Mouse (Mus musculus) MEL (cell line): Measurements from ENCODE around the gene Hpn. TPM values are rescaled to one million over a fixed set of nuclear protein-coding genes. Genes with fewer than 3 reads are reported as not detected.

ENCODE experiments used
- DNase-seq: peaks from one replicate; pipeline ENCODE4 v3.0.0; 2011; ENCODE audit warnings: low read depth, low spot score
- H3K27ac ChIP-seq: 2 replicates; pipeline ENCODE4 v1.5.1; 2012; ENCODE audit warnings: low read depth, mild to moderate bottlenecking, control low read depth, low read length, moderate library complexity; ENCODE audit not compliant: control insufficient read depth
- H3K27me3 ChIP-seq, 2 experiments: fragments of 150-350 bp in 1 of 2; sonication (generic) in 1 of 2; 2 replicates each; pipeline ENCODE4 v1.6.1; 2012; ENCODE audit warnings: low read length in 2 of 2, mild to moderate bottlenecking in 2 of 2, improper control_type of control experiment in 1 of 2, moderate library complexity in 1 of 2; ENCODE audit not compliant: insufficient read depth in 2 of 2, control insufficient read depth in 1 of 2
- H3K36me3 ChIP-seq, 2 experiments: 2 replicates each; pipeline ENCODE4 v1.6.1; 2012 to 2014; ENCODE audit warnings: low read length in 2 of 2, improper control_type of control experiment in 1 of 2, inconsistent platforms in 1 of 2, mild to moderate bottlenecking in 1 of 2; ENCODE audit not compliant: insufficient read depth in 2 of 2, control insufficient read depth in 1 of 2
- H3K4me1 ChIP-seq, 2 experiments: fragments of 150-350 bp in 1 of 2; sonication (generic) in 1 of 2; 2 replicates each; pipeline ENCODE4 v1.6.1; 2012; ENCODE audit warnings: low read length in 2 of 2, improper control_type of control experiment in 1 of 2, mild to moderate bottlenecking in 1 of 2; ENCODE audit not compliant: insufficient read depth in 2 of 2, control insufficient read depth in 1 of 2
- H3K4me3 ChIP-seq, 2 experiments: fragments of 150-350 bp in 1 of 2; sonication (generic) in 1 of 2; 2 replicates each; pipeline ENCODE4 v1.5.1; 2012; ENCODE audit warnings: low read depth in 2 of 2, low read length in 2 of 2, mild to moderate bottlenecking in 2 of 2, moderate library complexity in 2 of 2, control low read depth in 1 of 2, improper control_type of control experiment in 1 of 2; ENCODE audit not compliant: control insufficient read depth in 1 of 2, insufficient read depth in 1 of 2
- H3K79me2 ChIP-seq: 2 replicates; pipeline ENCODE4 v1.6.1; 2012; ENCODE audit warnings: mild to moderate bottlenecking, low read length, moderate library complexity; ENCODE audit not compliant: control insufficient read depth, poor library complexity, insufficient read depth
- H3K9ac ChIP-seq: 2 replicates; pipeline ENCODE4 v1.6.1; 2012; ENCODE audit warnings: low read depth, mild to moderate bottlenecking, control low read depth, low read length, moderate library complexity; ENCODE audit not compliant: control insufficient read depth, poor library complexity, severe bottlenecking
- H3K9me3 ChIP-seq: fragments of 150-350 bp; sonication (generic); replicated peaks from 2 replicates; pipeline ENCODE4 v1.6.1; 2012; ENCODE audit warnings: mild to moderate bottlenecking, low read length, improper control_type of control experiment, moderate library complexity; ENCODE audit not compliant: insufficient read depth
- CHD1 ChIP-seq: IDR thresholded peaks from 2 replicates; pipeline ENCODE4 v1.6.1; 2012; ENCODE audit warnings: low read depth, mild to moderate bottlenecking, inconsistent platforms, low read length, improper control_type of control experiment
- CHD2 ChIP-seq: IDR thresholded peaks from 2 replicates; pipeline ENCODE4 v1.6.1; 2011; ENCODE audit warnings: low read length, improper control_type of control experiment
- CTCF ChIP-seq, 3 experiments: IDR thresholded peaks in 2 of 3; conservative IDR thresholded peaks in 1 of 3; 2 replicates each; pipeline ENCODE4 v1.5.1; 2011 to 2012; ENCODE audit warnings: low read length in 3 of 3, low read depth in 2 of 3, mild to moderate bottlenecking in 2 of 3, improper control_type of control experiment in 1 of 3, inconsistent platforms in 1 of 3, mixed read lengths in 1 of 3, moderate library complexity in 1 of 3; ENCODE audit not compliant: control insufficient read depth in 1 of 3, insufficient read depth in 1 of 3, poor library complexity in 1 of 3, severe bottlenecking in 1 of 3
- E2F4 ChIP-seq: IDR thresholded peaks from 2 replicates; pipeline ENCODE4 v1.6.1; 2011; ENCODE audit warnings: low read depth, low read length, improper control_type of control experiment, borderline replicate concordance
- ELF1 ChIP-seq: IDR thresholded peaks from 2 replicates; pipeline ENCODE4 v1.6.1; 2014; ENCODE audit warnings: low read depth, mild to moderate bottlenecking, inconsistent platforms, low read length, improper control_type of control experiment, moderate library complexity
- EP300 ChIP-seq, 2 experiments: IDR thresholded peaks; 2 replicates each; pipeline ENCODE4 v1.6.1; 2011; ENCODE audit warnings: improper control_type of control experiment in 2 of 2, low read length in 2 of 2, low read depth in 1 of 2, mild to moderate bottlenecking in 1 of 2
- JUND ChIP-seq: IDR thresholded peaks from 2 replicates; pipeline ENCODE4 v1.6.1; 2011; ENCODE audit warnings: low read depth, mild to moderate bottlenecking, improper control_type of control experiment, low read length
- KAT2A ChIP-seq: conservative IDR thresholded peaks from 2 replicates; pipeline ENCODE4 v1.6.1; 2012; ENCODE audit warnings: low read depth, low read length, improper control_type of control experiment, inconsistent platforms
- MAX ChIP-seq: IDR thresholded peaks from 2 replicates; pipeline ENCODE4 v1.6.1; 2011; ENCODE audit warnings: low read length, improper control_type of control experiment
- MAZ ChIP-seq: IDR thresholded peaks from 2 replicates; pipeline ENCODE4 v1.6.1; 2012; ENCODE audit warnings: low read depth, mild to moderate bottlenecking, inconsistent platforms, low read length, improper control_type of control experiment
- MEF2A ChIP-seq: IDR thresholded peaks from 2 replicates; pipeline ENCODE4 v1.6.1; 2014; ENCODE audit warnings: low read depth, mild to moderate bottlenecking, inconsistent platforms, low read length, improper control_type of control experiment; ENCODE audit not compliant: poor library complexity, insufficient replicate concordance, severe bottlenecking; ENCODE audit errors: extremely low read depth
- MXI1 ChIP-seq: IDR thresholded peaks from 2 replicates; pipeline ENCODE4 v1.6.1; 2011; ENCODE audit warnings: mild to moderate bottlenecking, low read depth, low read length, improper control_type of control experiment
- MYB ChIP-seq: IDR thresholded peaks from 2 replicates; pipeline ENCODE4 v1.6.1; 2011; ENCODE audit warnings: mild to moderate bottlenecking, low read depth, low read length, improper control_type of control experiment
- POLR2A ChIP-seq, 2 experiments: IDR thresholded peaks; 2 replicates each; pipeline ENCODE4 v1.6.1; 2011 to 2012; ENCODE audit warnings: low read length in 2 of 2, mild to moderate bottlenecking in 2 of 2, control low read depth in 1 of 2, improper control_type of control experiment in 1 of 2, low read depth in 1 of 2, moderate library complexity in 1 of 2; ENCODE audit not compliant: control insufficient read depth in 1 of 2, insufficient read depth in 1 of 2, poor library complexity in 1 of 2
- POLR2AphosphoS2 ChIP-seq: IDR thresholded peaks from 2 replicates; pipeline ENCODE4 v1.6.1; 2011; ENCODE audit warnings: low read length, improper control_type of control experiment
- POLR2AphosphoS5 ChIP-seq: IDR thresholded peaks from 2 replicates; pipeline ENCODE4 v1.6.1; 2012; ENCODE audit warnings: low read depth, borderline replicate concordance, mild to moderate bottlenecking, inconsistent platforms, low read length, moderate library complexity, mixed read lengths
- RAD21 ChIP-seq: IDR thresholded peaks from 2 replicates; pipeline ENCODE4 v1.6.1; 2011; ENCODE audit warnings: mild to moderate bottlenecking, low read depth, low read length, improper control_type of control experiment
- RCOR1 ChIP-seq: IDR thresholded peaks from 2 replicates; pipeline ENCODE4 v1.6.1; 2012; ENCODE audit warnings: low read depth, mild to moderate bottlenecking, inconsistent platforms, low read length, improper control_type of control experiment
- SMC3 ChIP-seq: IDR thresholded peaks from 2 replicates; pipeline ENCODE4 v1.6.1; 2011; ENCODE audit warnings: low read depth, low read length, improper control_type of control experiment
- TAL1 ChIP-seq: IDR thresholded peaks from 2 replicates; pipeline ENCODE4 v1.6.1; 2012; ENCODE audit warnings: mild to moderate bottlenecking, inconsistent platforms, low read length, moderate library complexity, mixed read lengths
- USF1 ChIP-seq: IDR thresholded peaks from 2 replicates; pipeline ENCODE4 v1.6.1; 2014; ENCODE audit warnings: low read depth, mild to moderate bottlenecking, inconsistent platforms, low read length, improper control_type of control experiment, moderate library complexity
- USF2 ChIP-seq, 2 experiments: IDR thresholded peaks; 2 replicates each; pipeline ENCODE4 v1.6.1; 2011 to 2012; ENCODE audit warnings: improper control_type of control experiment in 2 of 2, low read length in 2 of 2, borderline replicate concordance in 1 of 2, inconsistent platforms in 1 of 2, low read depth in 1 of 2, mild to moderate bottlenecking in 1 of 2; ENCODE audit not compliant: insufficient read depth in 1 of 2
- ZNF384 ChIP-seq: IDR thresholded peaks from 2 replicates; pipeline ENCODE4 v1.6.1; 2012; ENCODE audit warnings: low read depth, mild to moderate bottlenecking, inconsistent platforms, low read length, improper control_type of control experiment
- polyA plus RNA-seq, 2 experiments: library from polyadenylated mRNA; stranded (reverse) in 1 of 2; unstranded in 1 of 2; fragments of >175 nt in 1 of 2; fragments of >200 nt in 1 of 2; gene quantifications; 2 replicates each; pipeline versions ENCODE4 v1.2.1 to v1.2.4; 2012; ENCODE audit warnings: low replicate concordance in 2 of 2, low read depth in 1 of 2; ENCODE audit not compliant: insufficient read length in 2 of 2, insufficient read depth in 1 of 2, missing spikeins in 1 of 2
- total RNA-seq: library from RNA; depleted of rRNA; stranded (reverse); fragments of 300-350 nt; gene quantifications from 2 replicates; pipeline ENCODE4 v1.2.3, GENCODE M21; 2012

Gene Hpn
- total and polyA plus RNA-seq, 3 experiments: 1.1 to 1.6 TPM; not detected in 1

GRCm38 (mm10) chr7:31074713-31075069 lies 40.4 kb downstream of the Hpn start:
- H3K9ac ChIP-seq: no peak overlapping the region
- no peak overlapping the region for H3K4me3 ChIP-seq
- TF ChIP-seq MAX (no peak), MXI1 (no peak), CHD2 (no peak), POLR2A (IDR thresholded peaks at IDR 0.05; ENCODE audit: control insufficient read depth in 1 of 2, insufficient read depth in 1 of 2, low read depth in 1 of 2, low read length in 2 of 2, poor library complexity in 1 of 2) (no peak), POLR2AphosphoS5 (no peak), JUND (no peak), USF2 (IDR thresholded peaks at IDR 0.05; ENCODE audit: borderline replicate concordance in 1 of 2, insufficient read depth in 1 of 2, low read depth in 1 of 2, low read length in 2 of 2) (no peak)
- no peaks in the 10 kb centered on the region for H3K36me3 ChIP-seq
- H3K27me3 ChIP-seq: no peaks in the 10 kb centered on the region; a peak in 2 of 4 replicates
- no peak overlapping the region for H3K27ac ChIP-seq
- no peaks in the 10 kb centered on the region for H3K4me1 ChIP-seq
- no peak for DNase-seq
- H3K9me3 ChIP-seq: no peaks in the 10 kb centered on the region
- H3K79me2 ChIP-seq: no peaks in the 10 kb centered on the region

- Histone ChIP-seq H3K9ac (no peak overlapping the region), H3K36me3 (no peaks in the 10 kb centered on the region), H3K4me1 (no peaks in the 10 kb centered on the region), H3K4me3 (no peak overlapping the region), H3K27ac (no peak overlapping the region), H3K79me2 (no peaks in the 10 kb centered on the region), H3K9me3 (no peaks in the 10 kb centered on the region)
- TF ChIP-seq CHD2 (no peak), USF1 (no peak), RCOR1 (no peak), MEF2A (no peak), MAX (no peak), MAZ (no peak), POLR2AphosphoS2 (no peak), E2F4 (no peak), MYB (no peak), EP300 (IDR thresholded peaks at IDR 0.05; ENCODE audit: low read depth in 1 of 2, low read length in 2 of 2) (no peak), TAL1 (no peak), ZNF384 (no peak), ELF1 (no peak), KAT2A (no peak), CTCF (IDR thresholded peaks at IDR 0.05 in 2 of 3, conservative IDR thresholded peaks at IDR 0.05 in 1 of 3; ENCODE audit: control insufficient read depth in 1 of 3, insufficient read depth in 1 of 3, low read depth in 2 of 3, low read length in 3 of 3, poor library complexity in 1 of 3, severe bottlenecking in 1 of 3) (no peak), SMC3 (no peak), RAD21 (no peak), USF2 (IDR thresholded peaks at IDR 0.05; ENCODE audit: borderline replicate concordance in 1 of 2, insufficient read depth in 1 of 2, low read depth in 1 of 2, low read length in 2 of 2) (no peak), CHD1 (no peak)
- TF ChIP-seq, all 39 proteins: peak for 0
- H3K27me3 ChIP-seq: no peaks in the 10 kb centered on the region; a peak in 2 of 4 replicates
- DNase-seq: no peak
Measured at GRCm38 (mm10) chr7:31074061-31074712, 40.9 kb downstream of the Hpn start.
